Mouse (Mus musculus) small intestine, adult 2 months (tissue): ENCODE data around the gene Brinp1.

Experiments
- CTCF ChIP-seq: fragments of 200-500 bp; IDR thresholded peaks from 2 replicates; pipeline ENCODE4 v1.5.1; 2012; ENCODE audit warnings: low read depth, mild to moderate bottlenecking, control low read depth, inconsistent platforms, low read length, moderate library complexity, mixed read lengths; ENCODE audit not compliant: insufficient replicate concordance, insufficient read length; ENCODE audit errors: extremely low read depth
- POLR2A ChIP-seq: fragments of 200-500 bp; IDR thresholded peaks from 2 replicates; pipeline ENCODE4 v1.6.1; 2012; ENCODE audit warnings: low read depth, mild to moderate bottlenecking, control low read depth, inconsistent platforms, low read length, moderate library complexity

- no peak for TF ChIP-seq CTCF
- no peak for TF ChIP-seq POLR2A
Measured at GRCm38 (mm10) chr4:68922944-68923343, 31.3 kb downstream of the Brinp1 start.
